Mouse (Mus musculus) regulatory T cell (primary cell): ENCODE data around the gene Hrnr.

Experiments used
- in situ Hi-C: fragments of 300-600 bp; cut with MboI, MseI; formaldehyde crosslinking; loops from one replicate; pipeline ENCODE4 v1.15.1; 2025; ENCODE audit warnings: high pct_unique_total_duplicates

Hrnr gene

DNA sequence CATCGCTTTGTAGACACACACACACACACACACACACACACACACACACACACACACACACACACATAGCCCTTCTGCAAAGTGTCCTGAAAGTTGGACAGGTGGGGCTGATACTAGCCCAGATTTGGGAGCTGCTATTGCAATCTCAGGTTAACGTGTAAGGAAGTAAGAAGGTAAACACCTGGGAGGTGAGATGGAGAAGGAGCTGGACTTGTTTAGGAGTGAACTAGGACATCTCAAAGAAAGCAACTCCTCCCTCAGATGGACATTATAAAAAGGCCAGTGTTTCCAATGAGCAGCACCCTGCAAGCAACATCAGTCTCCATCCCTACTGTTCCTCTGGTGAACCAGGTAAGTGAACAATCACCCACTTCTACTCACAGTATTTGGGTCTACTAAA lies at the start of gene Hrnr:
TSS of gene Hrnr (plus strand) at position 301 of the 400 bp plus-strand sequence.
- in situ Hi-C loops = no loop called here

DNA sequence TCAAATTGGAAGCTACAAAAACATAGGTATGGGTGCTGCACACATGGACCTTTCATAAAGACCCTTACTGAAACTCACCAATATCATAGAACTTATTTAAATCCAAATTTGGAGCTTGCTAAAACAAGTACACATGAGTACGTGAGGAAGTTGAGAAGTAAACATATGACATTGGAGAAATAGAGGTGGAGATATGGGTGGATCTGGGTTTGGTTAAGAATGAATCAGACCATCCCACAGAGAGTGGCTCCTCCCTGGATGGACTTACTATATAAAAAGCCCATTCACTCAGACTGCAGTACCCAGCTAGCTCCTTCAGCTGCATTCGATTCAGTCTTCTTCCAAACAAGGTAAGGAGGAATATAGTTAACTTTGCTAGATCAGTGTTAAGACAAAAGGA lies 46.3 kb upstream of the Hrnr start, which contains the start of gene Flg:
TSS of gene Flg (plus strand) at position 301 of the 400 bp plus-strand sequence.
- in situ Hi-C loops = no loop called here

- in situ Hi-C loops = no loop called here
These were observed 22.0 kb upstream of the Hrnr start for GRCm38 (mm10) chr3:93297542-93297941.

- in situ Hi-C loops = no loop called here
These were observed 19.7 kb upstream of the Hrnr start for GRCm38 (mm10) chr3:93299832-93300231.

- in situ Hi-C loops = no loop called here
These were observed 17.7 kb upstream of the Hrnr start for GRCm38 (mm10) chr3:93301896-93302295.

DNA sequence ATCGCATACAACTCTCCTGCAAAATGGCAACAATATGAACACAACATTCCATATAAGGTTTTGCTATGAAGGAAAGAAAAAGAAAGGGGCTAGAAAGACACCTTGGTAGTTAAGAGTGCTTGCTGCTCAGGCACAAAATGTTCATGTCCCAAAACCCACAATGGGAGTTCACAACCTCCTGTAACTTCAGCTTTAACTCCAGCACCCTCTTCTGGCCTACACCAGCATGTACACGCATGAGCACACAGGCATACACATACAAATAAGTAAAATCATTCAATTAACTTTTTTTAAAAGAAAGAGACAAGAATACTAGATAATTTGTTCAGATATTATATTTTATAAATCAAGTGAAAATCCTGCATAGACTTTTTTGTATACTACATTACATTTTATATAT lies 13.4 kb upstream of the Hrnr start:
- in situ Hi-C loops = no loop called here

- in situ Hi-C loops = no loop called here
These were observed 8.2 kb upstream of the Hrnr start for GRCm38 (mm10) chr3:93311371-93311770.

DNA sequence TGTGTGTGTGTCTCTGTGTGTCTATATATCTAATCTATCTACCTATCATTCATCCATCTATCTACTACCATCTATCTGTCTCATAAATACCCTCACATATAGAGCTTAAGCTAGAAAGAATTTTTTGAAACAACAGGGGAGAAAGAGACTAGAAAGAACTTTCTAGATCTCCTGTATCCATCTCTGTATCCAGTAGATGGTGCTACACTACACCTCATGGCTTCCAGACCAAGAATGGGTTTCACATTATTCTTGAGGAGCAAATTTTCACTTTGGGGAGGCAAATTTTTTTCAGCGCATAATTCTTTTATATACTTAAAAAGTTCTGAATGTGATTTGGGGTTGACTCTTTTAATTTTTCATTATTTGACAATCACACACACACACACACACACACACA lies 5.2 kb upstream of the Hrnr start:
- in situ Hi-C loops = no loop called here

DNA sequence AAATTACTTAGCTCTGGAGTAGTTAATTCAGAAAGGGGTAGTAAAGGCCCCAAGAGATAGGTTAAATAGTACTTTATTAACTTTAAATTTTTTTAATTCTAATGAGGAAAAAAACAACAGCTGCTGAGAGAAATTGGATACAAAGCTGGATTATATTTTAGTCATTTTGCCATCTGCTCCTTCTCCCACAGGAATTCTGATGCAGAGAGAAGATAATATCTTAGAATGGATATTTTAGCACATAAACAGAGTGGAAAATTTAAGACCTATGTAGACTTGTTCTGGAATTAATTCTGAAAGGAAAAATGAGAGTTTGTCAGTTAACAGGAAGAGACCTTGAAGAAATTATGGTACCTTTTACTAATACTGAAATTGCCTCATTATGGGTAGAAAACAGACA lies 18.2 kb downstream of the Hrnr start:
- in situ Hi-C loops = no loop called here

- in situ Hi-C loops = no loop called here
These were observed 20.5 kb downstream of the Hrnr start for GRCm38 (mm10) chr3:93340021-93340420.

- in situ Hi-C loops = no loop called here
These were observed 27.3 kb downstream of the Hrnr start for GRCm38 (mm10) chr3:93346896-93347295.

GRCm38 (mm10) chr3:93360045-93360444 lies 40.5 kb downstream of the Hrnr start:
- in situ Hi-C loops = loop anchor here (5.0 kb wide), 2 partner anchors 137 to 242 kb away; no protein-coding TSS in a partner anchor

DNA sequence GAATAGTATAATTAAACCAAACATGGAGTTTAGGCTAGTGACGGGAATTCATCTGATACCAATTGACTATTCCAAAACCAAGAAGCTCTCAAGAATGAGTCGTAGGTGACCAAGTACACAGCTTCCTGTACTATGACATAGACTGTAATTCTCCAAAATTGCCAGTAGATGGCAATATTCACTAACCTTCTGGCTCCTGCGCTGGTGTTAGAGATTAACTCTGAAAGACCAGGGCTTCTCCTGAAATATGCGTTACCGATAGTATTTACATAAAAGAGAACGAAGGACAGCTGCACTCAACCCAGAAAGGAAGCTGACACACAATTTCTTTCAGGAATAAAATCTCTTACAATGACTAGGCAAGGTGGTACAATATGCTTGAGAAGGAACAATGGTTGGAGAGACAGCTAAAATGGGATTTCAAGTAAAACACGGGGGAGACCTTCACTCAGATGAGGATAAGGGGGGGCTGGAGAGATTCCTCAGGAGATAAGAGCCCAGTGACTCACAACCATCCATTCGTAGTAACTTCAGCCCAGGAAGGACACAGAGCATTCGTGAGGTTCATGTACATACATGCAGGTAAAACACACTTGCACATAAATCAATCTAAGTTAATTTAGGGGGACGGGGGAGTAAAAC lies 42.5 kb downstream of the Hrnr start:
- in situ Hi-C loops = loop anchor here (5.0 kb wide), 2 partner anchors 135 to 240 kb away; no protein-coding TSS in a partner anchor

DNA sequence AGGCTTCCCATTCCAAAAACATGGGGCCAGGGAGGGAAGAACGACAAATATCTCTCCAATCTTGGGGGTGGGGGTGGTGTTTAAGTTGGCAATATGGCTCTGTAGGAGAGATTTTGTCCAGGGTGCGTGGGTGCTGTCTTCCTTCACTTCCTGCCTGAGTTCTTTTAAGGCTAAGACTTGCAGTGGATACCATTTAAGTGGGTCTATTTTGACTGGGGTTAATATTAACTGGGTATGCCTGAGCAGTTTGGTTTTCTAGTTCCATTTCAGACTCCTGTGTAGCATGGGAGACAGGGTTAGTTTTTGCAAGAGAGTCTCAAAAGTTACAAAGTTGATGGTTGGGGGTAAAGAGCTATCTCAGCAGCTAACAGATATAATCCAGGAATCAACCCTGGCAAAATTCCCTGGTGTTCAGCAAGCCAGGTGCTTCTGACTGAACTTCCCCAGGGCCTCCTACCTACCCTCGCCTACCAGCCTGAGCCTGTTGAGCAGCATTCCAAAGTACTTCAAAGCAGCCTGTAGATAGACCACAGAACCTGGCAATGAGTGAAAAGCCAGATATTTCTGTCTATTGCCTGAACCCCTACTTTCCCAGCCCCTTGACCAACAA lies 47.5 kb downstream of the Hrnr start:
- in situ Hi-C loops = no loop called here

- in situ Hi-C loops = no loop called here
These were observed 48.6 kb downstream of the Hrnr start for GRCm38 (mm10) chr3:93368171-93368570.

- in situ Hi-C loops = no loop called here
These were observed 53.9 kb downstream of the Hrnr start for GRCm38 (mm10) chr3:93373416-93373815.

- in situ Hi-C loops = no loop called here
These were observed 55.6 kb downstream of the Hrnr start for GRCm38 (mm10) chr3:93375196-93375595.

- in situ Hi-C loops = no loop called here
These were observed 56.1 kb downstream of the Hrnr start for GRCm38 (mm10) chr3:93375601-93376000.

DNA sequence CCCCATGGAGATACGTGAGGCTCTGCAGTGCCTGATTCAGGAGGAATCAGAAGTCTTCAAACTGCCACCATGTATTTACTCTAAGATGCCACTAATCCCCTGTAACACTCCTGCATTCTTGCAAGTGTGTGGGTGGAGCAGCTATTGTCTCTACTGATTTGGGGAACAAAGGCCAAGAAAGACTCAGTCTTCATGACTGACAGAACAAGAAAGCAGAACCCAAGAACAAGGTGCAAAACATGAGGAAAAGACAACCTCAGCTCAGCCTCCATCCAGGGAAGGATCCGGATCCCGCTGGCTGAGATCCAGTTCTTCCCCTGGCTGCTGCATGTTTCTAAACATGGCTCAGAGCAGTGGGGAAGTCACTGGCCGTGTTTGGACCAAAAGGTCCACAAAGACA lies 58.6 kb downstream of the Hrnr start:
- in situ Hi-C loops = no loop called here
